Mouse (Mus musculus) gastrocnemius, postnatal 14 days (tissue): ENCODE measurements at regions not wholly inside any gene's neighbourhood (a gene's known extent, or its start where the extent isn't known, plus 50 kb on each side); places are given as distances from the start of the nearest gene placed in this dataset.

ENCODE experiments used
- DNase-seq: peaks from one replicate; pipeline ENCODE4 v3.0.0; 2021; ENCODE audit warnings: mixed read lengths
- intact Hi-C: fragments of 180-260 bp; cut with DNase I; formaldehyde crosslinking; loops from one replicate; pipeline ENCODE4 v1.15.1; 2025; ENCODE audit warnings: low total_unique reads

- intact Hi-C loops, result no loop called here
- DNase-seq, result no peak
Observed at GRCm38 (mm10) chr4:31860389-31860788, 103.5 kb upstream of the Map3k7 start.

GRCm38 (mm10) chr4:31861172-31861571 is 102.7 kb upstream of the Map3k7 start:
- intact Hi-C loops, result no loop called here
- DNase-seq, result no peak

GRCm38 (mm10) chr4:31872985-31873983 is 90.6 kb upstream of the Map3k7 start:
- no peak for DNase-seq
- intact Hi-C loops, result no loop called here

DNA sequence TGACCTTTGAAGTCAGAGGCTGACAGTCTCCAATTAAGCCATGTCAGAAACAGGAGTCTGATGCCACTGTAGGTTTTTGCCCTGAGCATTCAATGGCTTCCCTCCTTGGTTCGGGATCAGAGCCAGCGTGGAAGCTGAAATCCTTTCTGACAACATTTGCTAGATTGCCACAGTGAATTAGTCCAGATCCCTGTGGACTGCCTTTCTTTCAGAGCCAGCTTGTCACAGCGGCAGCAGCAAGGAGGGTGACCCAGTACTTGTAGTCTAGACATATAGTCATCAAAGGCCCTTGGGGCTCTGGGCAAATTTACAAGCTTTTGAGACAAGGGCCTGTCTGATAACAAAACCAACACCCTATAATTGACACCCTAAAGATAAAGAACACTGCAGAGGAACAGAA is 86.5 kb upstream of the Map3k7 start:
- no peak for DNase-seq
- intact Hi-C loops, result no loop called here

DNA sequence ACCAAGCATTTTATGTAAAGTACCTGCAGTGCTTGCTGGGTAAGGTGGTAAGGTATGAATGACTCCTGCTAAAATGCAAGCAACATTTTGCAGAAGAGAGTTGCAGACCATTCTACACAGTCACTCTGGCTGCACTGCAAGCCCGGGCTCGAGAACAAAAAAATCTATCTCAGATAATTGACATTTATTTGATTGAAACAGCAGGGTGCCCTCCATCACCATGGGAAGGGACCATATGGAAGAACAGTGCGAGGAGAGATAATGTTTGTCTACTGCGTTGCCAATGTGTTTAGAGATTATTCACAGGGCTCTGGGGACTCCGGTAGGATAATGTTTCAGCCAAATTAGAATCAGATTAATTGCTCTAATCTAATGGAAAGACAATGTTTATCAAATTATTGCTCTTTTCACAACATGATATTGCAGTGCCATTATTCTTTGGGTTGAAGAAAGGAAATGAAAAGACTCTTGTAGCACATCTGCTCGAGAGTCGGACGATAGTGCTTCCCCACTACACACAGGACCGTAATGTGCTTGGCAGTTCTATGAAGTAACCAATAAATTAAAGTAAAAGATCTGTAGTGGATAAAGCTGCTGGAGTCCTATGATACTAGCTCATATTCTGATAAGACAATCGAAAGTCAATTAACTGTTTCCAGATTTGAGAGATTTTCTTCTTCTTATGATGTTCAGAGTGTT is 85.3 kb upstream of the Map3k7 start:
- no peak for DNase-seq
- intact Hi-C loops, result no loop called here

DNA sequence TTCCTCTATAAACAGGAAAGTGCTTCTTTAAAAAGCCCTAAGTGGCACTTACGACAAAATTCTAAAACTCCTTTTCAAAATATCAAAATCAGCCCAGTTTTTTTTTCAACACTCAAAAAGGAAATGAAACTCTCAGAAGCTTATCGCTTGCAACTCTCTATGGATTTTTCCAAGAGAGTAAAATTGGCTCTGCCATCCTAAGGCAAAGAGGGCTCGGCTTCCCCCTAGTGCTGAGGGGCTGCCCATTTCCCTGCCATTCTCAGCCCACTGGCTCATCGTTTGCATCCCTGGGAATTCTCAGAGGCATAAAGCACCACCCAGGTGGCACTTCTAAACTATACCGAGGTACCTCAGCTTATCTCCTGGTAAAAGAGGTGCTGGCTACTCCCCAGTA is 84.7 kb upstream of the Map3k7 start:
- DNase-seq, result no peak
- intact Hi-C loops, result no loop called here

- intact Hi-C loops, result no loop called here
- no peak for DNase-seq
Observed at GRCm38 (mm10) chr4:31880213-31880612, 83.7 kb upstream of the Map3k7 start.

- intact Hi-C loops, result no loop called here
- no peak for DNase-seq
Observed at GRCm38 (mm10) chr4:31889673-31890072, 74.2 kb upstream of the Map3k7 start.

DNA sequence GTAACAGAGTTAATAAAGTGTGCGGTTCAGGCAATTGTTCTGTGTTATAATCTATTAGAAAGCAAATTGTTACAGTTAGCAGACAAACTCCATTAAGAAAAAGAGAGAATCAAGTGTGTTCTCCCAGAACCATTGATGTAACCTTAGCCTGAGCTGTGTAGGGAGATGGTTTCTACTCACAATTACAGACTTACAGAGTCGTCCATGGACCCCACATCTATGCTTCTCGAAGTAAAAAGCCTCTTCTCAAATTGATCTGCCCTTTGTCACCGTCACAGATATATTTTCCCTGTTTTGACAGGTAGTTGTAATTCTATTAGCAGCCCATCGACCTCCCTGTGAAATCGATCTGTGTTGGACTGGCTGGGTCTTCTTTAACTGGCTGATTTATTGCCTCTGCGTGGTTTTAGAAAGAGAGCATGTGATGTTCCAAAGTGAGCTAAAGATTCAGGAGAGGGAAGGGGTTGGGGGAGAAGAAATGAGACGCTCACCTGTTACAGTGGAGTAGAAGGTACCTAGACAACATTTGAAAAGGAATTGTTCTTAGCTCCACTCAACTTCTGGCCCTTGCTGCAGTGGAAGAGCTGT is 54.7 kb upstream of the Map3k7 start:
- no peak for DNase-seq
- intact Hi-C loops, result no loop called here
